Mouse (Mus musculus) spleen, embryonic (tissue): Measurements from ENCODE around the gene Ccdc149.

Experiments
- CTCF ChIA-PET: fragments of 350-600 bp; sonication (Branson Sonifier 250); formaldehyde crosslinking; loops from one replicate; lab custom pipeline; 2022; lab: Charles Lee

The Ccdc149 gene

GRCm38 (mm10) chr5:52375847-52376246, 95.5 kb downstream of the Ccdc149 start:
- CTCF ChIA-PET: no interaction called here

GRCm38 (mm10) chr5:52370901-52371300, 100.4 kb downstream of the Ccdc149 start:
- CTCF ChIA-PET: no interaction called here

- CTCF ChIA-PET: no interaction called here
These were observed 103.2 kb downstream of the Ccdc149 start for GRCm38 (mm10) chr5:52367866-52368840.

- CTCF ChIA-PET: no interaction called here
These were observed 104.7 kb downstream of the Ccdc149 start for GRCm38 (mm10) chr5:52366661-52367060.

- CTCF ChIA-PET: no interaction called here
These were observed 105.4 kb downstream of the Ccdc149 start for GRCm38 (mm10) chr5:52365930-52366329.

- CTCF ChIA-PET: no interaction called here
These were observed 106.8 kb downstream of the Ccdc149 start for GRCm38 (mm10) chr5:52364521-52364920.

GRCm38 (mm10) chr5:52363468-52364150, 107.7 kb downstream of the Ccdc149 start, which contains the start of gene Sod3:
Gene Sod3 (plus strand): TSS chr5:52363791.
- CTCF ChIA-PET: no interaction called here

- CTCF ChIA-PET: no interaction called here
These were observed 108.4 kb downstream of the Ccdc149 start for GRCm38 (mm10) chr5:52362776-52363467.

GRCm38 (mm10) chr5:52360286-52361049, 110.9 kb downstream of the Ccdc149 start:
- CTCF ChIA-PET: interaction anchor here (0.6 kb wide), 1 partner anchor 69 kb away, joined by 3 read pairs; no protein-coding TSS in a partner anchor

GRCm38 (mm10) chr5:52358120-52358519, 113.2 kb downstream of the Ccdc149 start:
- CTCF ChIA-PET: no interaction called here

- CTCF ChIA-PET: no interaction called here
These were observed 114.1 kb downstream of the Ccdc149 start for GRCm38 (mm10) chr5:52357175-52357754.

GRCm38 (mm10) chr5:52355612-52356011, 115.7 kb downstream of the Ccdc149 start:
- CTCF ChIA-PET: no interaction called here

GRCm38 (mm10) chr5:52354441-52354840, 116.9 kb downstream of the Ccdc149 start:
- CTCF ChIA-PET: no interaction called here

GRCm38 (mm10) chr5:52352730-52353129, 118.6 kb downstream of the Ccdc149 start:
- CTCF ChIA-PET: no interaction called here

GRCm38 (mm10) chr5:52351561-52351960, 119.8 kb downstream of the Ccdc149 start:
- CTCF ChIA-PET: no interaction called here

- CTCF ChIA-PET: no interaction called here
These were observed 120.9 kb downstream of the Ccdc149 start for GRCm38 (mm10) chr5:52350451-52350850.

- CTCF ChIA-PET: no interaction called here
These were observed 124.4 kb downstream of the Ccdc149 start for GRCm38 (mm10) chr5:52346890-52347289.

- CTCF ChIA-PET: no interaction called here
These were observed 132.2 kb downstream of the Ccdc149 start for GRCm38 (mm10) chr5:52339134-52339533.

GRCm38 (mm10) chr5:52335590-52335989, 135.7 kb downstream of the Ccdc149 start:
- CTCF ChIA-PET: no interaction called here

GRCm38 (mm10) chr5:52332120-52332519, 139.2 kb downstream of the Ccdc149 start:
- CTCF ChIA-PET: no interaction called here
